Mouse (Mus musculus) adipocyte (in vitro differentiated cells): ENCODE measurements at regions not wholly inside any gene's neighbourhood (a gene's known extent, or its start where the extent isn't known, plus 50 kb on each side); places are given as distances from the start of the nearest gene placed in this dataset.
A peak's percentile ranks its signal among the peaks of the same experiment; 100 is the strongest.
"Not testable (repeated sequence)": the region's sequence is repeated elsewhere in the genome, so short reads cannot be mapped to it uniquely, and the experiment has no call there.

Experiments
- DNase-seq: peaks from one replicate; pipeline ENCODE4 v3.0.0-alpha.2; 2016; ENCODE audit warnings: low spot score

DNA sequence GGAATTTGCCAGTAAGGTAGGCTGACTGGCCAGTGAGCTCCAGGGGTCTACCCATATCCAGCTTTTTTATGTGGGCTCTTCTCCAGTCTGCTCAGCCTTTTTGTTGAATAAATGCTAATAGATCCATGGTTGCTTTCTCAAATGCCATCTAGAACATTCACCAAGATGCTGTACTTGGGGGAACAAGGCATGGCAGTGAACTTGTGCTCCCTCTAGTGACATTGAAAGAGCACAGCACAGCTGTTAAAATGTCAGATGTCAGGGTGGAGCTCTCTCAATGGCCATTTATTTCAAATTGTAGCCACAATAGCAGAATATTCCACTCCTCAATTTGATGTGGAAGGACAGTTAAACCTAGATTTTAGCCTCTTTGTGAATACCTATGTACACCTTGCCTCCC, 86.3 kb downstream of the Kcnk1 start:
- DNase-seq: no peak

DNA sequence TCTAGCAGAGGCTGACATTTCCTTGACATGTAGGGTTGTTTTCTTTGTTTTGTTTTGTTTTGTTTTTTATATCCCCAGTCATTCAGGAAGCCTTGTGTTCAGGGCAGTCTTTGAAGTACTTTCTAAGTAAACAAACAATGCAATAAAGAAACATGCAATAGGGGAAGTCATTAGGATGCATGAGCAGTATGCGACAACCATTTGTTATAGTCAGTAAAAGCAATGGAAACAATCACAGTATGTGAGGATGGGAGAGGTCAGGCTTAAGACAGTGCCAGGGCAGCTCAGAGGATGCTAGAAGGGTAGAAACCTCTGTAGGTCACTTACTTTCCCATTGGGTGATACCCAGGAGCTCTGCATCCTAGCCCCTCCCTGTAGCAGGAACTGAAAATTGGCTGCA, 87.9 kb downstream of the Kcnk1 start:
- DNase-seq: no peak

DNA sequence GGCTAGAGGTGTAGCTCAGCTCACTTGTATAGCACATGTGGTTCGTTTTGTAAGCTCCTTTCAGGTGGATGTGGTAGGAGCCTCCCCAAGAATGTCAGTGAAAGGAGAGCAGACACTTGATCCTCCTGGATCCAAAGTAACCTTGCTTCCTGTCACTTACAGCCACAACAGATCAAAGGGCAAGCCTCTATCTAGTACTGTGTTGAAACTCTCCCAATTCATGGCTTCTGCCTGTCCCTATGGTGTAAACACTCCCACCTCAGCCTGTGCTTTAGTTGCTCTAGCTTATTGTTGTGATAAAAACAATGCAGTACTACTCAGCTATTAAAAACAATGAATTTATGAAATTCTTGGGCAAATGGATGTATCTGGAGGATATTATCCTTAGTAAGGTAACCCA, 95.8 kb downstream of the Kcnk1 start:
- no peak for DNase-seq

- no peak for DNase-seq
These were observed 99.0 kb downstream of the Kcnk1 start for GRCm38 (mm10) chr8:126094005-126094404.

DNA sequence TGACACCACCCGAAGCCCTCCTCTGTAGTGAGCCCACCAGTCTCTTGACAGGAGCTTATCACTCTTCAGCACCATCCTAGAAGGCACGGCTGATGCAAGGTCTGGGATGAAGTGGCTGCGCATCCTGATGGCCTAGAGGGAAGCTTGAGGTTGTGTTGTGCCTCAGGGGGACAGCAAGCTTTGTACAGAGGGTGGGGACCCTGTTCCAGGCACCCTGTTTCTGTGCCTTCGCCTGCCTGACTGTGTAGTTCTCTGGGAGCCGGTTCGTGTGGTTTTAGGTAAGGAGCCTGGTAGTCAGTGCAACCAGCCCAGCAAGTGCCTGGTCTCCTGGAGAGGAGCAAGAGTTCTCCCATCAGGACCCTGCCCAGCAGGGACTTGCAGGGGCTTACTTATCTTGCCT, 101.1 kb downstream of the Kcnk1 start:
- no peak for DNase-seq

DNA sequence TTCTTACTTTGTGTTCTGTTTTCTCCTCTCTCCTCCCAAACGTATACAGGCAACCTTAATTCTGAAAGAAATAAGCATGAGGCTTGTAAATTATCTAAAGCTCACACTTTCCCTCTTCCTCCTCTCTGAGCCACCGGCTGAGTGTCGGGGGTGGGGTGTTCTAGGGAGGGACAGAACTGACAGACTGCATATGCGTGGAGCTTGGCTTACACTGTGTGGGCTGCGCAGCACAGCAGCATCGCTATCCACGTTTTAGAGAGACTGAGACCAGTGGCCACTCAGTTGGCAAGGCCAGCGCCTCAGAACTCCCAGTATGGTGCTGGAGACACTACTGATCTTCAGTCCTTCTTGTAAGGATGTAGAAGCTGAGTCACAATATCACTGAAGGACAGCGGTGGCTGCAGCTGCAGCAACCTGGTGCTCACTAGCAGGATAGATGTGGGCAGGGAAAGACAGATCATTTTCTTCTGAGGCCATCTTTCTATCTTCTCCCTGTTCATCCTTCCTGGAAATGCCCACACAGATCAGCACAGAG, 101.7 kb downstream of the Kcnk1 start:
- DNase-seq: no peak

GRCm38 (mm10) chr8:126098886-126099285, 103.9 kb downstream of the Kcnk1 start:
- no peak for DNase-seq

GRCm38 (mm10) chr8:126099889-126100288, 104.9 kb downstream of the Kcnk1 start:
- no peak for DNase-seq

DNA sequence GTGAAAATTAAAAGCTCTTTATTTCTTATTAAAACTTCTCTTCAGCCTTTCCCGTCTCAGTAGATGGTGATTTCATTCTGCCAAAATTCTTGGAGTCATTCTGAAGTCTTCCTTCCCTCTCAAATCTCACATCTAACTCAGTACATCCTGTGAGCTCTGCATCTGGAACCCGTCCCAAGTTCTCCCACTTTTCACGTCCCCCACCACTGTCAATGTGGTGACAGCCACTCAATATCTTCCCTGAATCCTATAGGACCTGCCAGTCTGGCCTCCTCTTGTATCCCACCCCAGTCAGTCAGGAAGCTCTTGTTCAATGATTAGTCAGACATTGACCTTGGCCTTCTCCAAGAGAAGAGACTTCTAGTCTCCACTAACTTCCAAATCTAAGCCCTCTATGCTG, 110.1 kb downstream of the Kcnk1 start:
- no peak for DNase-seq

GRCm38 (mm10) chr8:126126041-126126440, 131.1 kb downstream of the Kcnk1 start:
- no peak for DNase-seq

- DNase-seq: no peak
These were observed 137.1 kb downstream of the Kcnk1 start for GRCm38 (mm10) chr8:126132076-126132475.

- not testable (repeated sequence) for DNase-seq
These were observed 137.9 kb downstream of the Kcnk1 start for GRCm38 (mm10) chr8:126132918-126133317.

GRCm38 (mm10) chr8:126135100-126135499, 140.1 kb downstream of the Kcnk1 start:
- DNase-seq: no peak

DNA sequence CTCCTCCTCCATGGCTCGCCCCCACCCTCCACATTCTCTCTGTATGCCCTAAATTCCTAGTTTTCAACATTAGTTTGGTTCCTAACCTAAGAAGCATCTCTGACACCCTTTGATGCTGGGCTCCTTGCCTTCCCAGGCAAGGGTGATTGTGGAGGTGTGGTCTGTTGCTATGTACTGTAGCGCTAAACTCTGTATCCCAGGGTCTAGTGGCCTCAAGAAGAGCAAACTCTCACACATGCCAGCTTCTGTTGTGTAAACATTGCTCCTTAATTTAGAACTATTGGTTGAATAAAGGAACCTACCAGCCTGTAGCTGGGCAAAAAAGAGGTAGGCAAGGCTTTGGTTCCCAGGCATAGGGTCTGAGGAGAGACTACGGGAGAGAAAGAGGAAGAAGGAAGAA, 140.6 kb downstream of the Kcnk1 start:
- DNase-seq: no peak

DNA sequence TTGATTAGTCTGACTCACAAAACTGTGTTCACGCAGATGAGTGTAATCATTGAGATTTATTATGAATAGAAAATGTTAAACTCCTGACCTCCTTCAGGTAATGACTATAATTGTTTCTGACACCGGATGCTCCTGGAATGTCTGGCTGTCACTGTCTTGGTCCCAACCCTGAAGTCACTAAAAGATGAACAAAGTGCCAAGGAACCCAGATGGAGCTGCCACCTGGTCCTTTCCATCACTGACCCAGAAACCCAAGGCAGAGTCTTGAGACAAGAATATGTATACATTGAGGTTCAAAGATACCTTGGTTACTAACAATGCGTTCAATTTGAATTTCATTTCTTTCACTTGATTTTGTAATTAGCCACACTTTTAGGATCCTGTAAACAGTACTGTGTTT, 142.0 kb downstream of the Kcnk1 start:
- no peak for DNase-seq

DNA sequence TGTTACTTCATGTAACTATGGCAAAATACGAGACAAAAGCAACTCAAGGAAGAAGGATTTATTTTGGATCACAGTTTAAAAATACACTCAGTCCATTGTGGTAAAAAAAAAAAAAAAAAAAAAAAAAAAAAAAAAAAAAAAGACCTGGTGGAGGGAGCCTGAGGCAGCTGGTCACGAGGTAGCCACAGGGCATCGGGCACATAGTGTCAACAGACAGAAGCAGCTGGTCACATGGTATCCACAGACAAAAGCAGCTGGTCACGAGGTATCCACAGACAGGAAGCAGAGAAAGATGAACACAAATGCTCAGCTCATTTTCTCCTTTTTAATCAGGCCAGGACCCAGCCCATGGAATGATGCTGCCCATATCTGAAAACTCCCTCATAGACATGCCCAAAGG, 142.5 kb downstream of the Kcnk1 start:
- no peak for DNase-seq

- DNase-seq: no peak
These were observed 143.9 kb downstream of the Kcnk1 start for GRCm38 (mm10) chr8:126138645-126139545.

- no peak for DNase-seq
These were observed 144.5 kb downstream of the Kcnk1 start for GRCm38 (mm10) chr8:126139546-126139870.

DNA sequence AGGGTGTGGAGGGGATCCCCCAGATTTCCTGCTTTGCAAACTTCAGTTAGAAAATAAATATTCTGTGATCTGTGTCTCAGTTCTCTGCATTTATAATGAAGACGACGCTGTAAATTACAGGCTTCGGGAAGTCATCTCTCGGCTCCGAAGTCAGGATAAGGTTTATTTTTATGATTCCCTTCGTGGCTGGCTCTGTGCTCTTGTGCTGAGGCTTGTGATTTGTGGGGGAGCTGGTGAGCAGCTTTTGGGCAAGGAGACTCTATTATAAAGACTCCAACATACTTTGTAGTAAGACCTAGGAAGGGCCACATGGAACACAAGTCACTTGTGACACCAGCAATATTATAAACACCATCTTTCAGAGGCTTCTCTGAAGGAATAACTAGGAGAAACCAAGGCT, 146.0 kb downstream of the Kcnk1 start:
- DNase-seq: no peak

DNA sequence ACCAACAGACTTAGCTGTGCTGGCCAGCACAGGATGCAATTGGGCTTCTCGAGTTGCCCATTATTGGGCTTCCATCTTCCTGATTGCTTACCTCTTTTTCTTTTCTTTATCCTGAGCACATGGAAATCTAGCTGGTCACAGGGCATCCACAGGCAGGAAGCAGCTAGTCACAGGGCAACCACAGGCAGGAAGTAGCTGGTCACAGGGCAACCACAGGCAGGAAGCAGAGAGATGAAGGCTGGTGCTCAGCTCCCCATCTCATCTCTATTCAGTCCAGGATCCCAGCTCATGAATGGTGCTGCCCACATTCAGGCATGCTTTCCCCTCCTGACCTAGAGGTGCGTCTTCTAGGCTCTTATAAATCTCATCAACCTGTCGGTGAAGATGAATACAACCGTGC, 146.8 kb upstream of the Slc35f3 start:
- DNase-seq: no peak

DNA sequence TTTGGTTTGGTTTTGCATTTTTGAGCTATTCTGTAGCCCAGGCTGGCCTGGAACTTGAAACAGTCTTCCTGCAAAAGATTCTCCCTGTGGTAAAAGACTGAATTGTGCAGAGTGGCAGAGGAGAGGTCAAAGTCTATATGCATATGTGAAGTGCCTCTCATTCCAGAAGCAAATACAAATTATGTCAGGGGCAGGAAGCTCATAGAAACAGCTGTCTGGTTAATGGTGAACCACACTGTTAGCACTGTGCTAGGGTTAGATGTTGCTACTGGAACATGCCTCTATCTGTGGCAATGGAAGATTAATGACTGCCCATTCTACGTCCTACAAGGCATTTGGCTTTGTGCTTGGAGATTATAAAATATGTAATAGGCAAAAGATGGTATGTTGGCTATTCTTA, 144.4 kb upstream of the Slc35f3 start:
- DNase-seq: no peak

GRCm38 (mm10) chr8:126157452-126158185, 140.7 kb upstream of the Slc35f3 start:
- DNase-seq: peak; percentile 22

DNA sequence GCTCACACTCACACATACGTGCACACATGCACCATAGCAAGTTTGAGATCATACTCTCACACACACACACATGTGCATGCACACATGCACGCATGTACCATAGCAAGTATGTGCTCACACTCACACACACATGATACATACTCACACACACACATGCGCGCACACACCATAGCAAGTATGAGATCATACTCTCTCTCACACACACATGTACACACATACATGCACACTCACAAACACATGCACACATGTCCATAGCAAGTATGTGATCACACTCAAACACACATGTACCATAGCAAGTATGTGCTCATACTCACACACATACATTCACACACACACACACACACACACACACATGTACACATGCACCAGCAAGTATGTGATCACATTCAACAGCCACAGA, 138.9 kb upstream of the Slc35f3 start:
- DNase-seq: no peak
